Mouse (Mus musculus): ENCODE data around the gene Ifitm3. TPM values are rescaled to one million over a fixed set of nuclear protein-coding genes. Genes with fewer than 3 reads are reported as not detected.
"Not testable (repeated sequence)": the region's sequence is repeated elsewhere in the genome, so short reads cannot be mapped to it uniquely, and the experiment has no call there.

Gene Ifitm3
- polyA plus RNA-seq, 1 experiment from 2014 or later: 21.0 TPM

DNA sequence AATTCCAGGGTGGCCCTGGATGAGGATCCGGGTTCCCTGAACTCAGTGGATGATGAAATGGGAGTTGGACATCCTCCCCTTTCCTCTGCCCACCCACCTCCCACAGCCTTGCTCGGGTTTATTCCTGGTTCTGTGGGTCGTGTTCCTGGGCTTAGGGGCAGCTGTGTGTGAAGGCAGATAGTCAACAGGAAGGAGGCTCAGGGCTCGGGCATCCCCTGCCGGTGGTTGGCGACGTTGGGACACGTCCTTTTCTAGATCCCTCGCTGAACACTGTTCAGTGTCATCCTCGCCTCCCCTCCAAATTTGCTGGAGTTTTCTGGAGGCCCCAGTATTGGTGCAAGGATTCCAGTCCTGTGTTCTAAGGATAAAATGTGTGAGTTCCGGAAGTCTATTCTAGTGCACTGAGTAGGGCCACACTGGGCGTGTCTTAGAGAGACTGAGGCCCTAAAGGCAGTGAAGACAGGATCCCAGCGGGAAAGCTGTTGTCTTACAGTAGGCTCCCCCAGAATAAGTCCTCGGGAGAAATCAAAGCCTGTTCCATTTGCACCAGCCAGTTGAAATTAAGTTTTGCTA, 19.4 kb downstream of the Ifitm3 start:
- H3K27ac ChIP-seq (ENCODE audit: low read depth, low read length): no peak overlapping the region
- no peaks in the 10 kb centered on the region for H3K36me3 ChIP-seq (ENCODE audit: control insufficient read depth, insufficient read depth, low read length)
- H3K27me3 ChIP-seq (ENCODE audit: control insufficient read depth, insufficient read depth, low read length): no peaks in the 10 kb centered on the region
- no peak overlapping the region for H3K4me2 ChIP-seq (ENCODE audit: low read depth)
- DNase-seq (ENCODE audit: low spot score): no peak
- ATAC-seq (ENCODE audit: insufficient read depth, low FRiP score, low TSS enrichment): no peak
- no peaks in the 10 kb centered on the region; the same call in 1 of the 2 replicates for H3K4me1 ChIP-seq (ENCODE audit: control insufficient read depth, insufficient read depth, low read length)
- no peaks in the 10 kb centered on the region for H3K9me3 ChIP-seq (ENCODE audit: control insufficient read depth, low read length)
- 88% methylated on average over 14 of the region's 14 CpGs for WGBS
- H3K9ac ChIP-seq (ENCODE audit: low read length): no peak overlapping the region
- H3K4me3 ChIP-seq (ENCODE audit: low read depth, low read length): no peak overlapping the region

DNA sequence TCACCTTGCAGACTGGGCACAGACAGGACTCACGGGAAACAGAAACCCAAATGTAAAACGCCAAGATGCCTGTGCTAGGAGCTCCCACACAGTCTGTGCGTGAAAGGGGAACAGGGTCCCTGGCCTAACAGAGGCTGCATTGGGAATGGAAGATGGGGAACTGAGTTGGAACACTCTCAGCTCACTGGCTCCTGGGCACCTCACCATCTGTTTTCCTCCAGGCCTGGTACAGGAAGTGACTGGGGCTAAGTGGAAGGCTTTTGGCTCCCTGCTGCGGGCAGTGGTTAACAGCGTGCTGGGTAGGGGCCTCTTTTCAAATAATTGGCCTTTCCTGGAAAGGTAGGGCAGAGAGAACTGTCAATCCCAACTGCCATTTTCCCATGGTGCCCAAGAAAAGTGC, 19.9 kb downstream of the Ifitm3 start:
- WGBS: 62% methylated on average over 5 of the region's 5 CpGs
- H3K27ac ChIP-seq (ENCODE audit: low read depth, low read length): no peak overlapping the region
- ATAC-seq (ENCODE audit: insufficient read depth, low FRiP score, low TSS enrichment): no peak

DNA sequence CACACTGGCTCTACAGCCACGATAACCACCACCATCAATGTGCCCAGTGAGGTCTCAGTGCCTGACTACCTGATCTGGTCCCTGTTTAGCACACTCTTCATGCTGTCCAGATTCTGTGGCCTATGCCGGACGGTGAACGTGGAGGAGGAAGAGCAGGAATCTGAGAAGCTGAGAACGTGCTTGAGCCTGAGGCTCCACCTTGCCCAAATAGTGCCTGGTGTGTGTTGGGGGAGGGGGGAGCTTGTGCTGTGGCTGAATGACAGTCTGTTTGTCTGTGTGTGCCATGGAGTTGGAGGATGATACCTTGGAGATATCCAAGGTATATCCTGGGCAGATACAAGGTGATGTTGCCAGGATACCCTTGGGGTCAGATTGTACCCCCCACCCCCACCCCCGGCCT, 20.4 kb downstream of the Ifitm3 start:
- H3K4me3 ChIP-seq (ENCODE audit: low read depth, low read length): no peak overlapping the region
- H3K4me1 ChIP-seq (ENCODE audit: control insufficient read depth, insufficient read depth, low read length): no peaks in the 10 kb centered on the region; the same call in 1 of the 2 replicates
- WGBS: 77% methylated on average over 6 of the region's 6 CpGs
- no peaks in the 10 kb centered on the region for H3K9me3 ChIP-seq (ENCODE audit: control insufficient read depth, low read length)
- H3K27ac ChIP-seq (ENCODE audit: low read depth, low read length): no peak overlapping the region
- ATAC-seq (ENCODE audit: insufficient read depth, low FRiP score, low TSS enrichment) (no peak), DNase-seq (ENCODE audit: low spot score) (no peak)
- no peaks in the 10 kb centered on the region for H3K36me3 ChIP-seq (ENCODE audit: control insufficient read depth, insufficient read depth, low read length)
- H3K4me2 ChIP-seq (ENCODE audit: low read depth): no peak overlapping the region
- H3K27me3 ChIP-seq (ENCODE audit: control insufficient read depth, insufficient read depth, low read length): no peaks in the 10 kb centered on the region
- H3K9ac ChIP-seq (ENCODE audit: low read length): no peak overlapping the region

More for the DNA sequence above, 19.9 kb downstream of the Ifitm3 start:
- Histone ChIP-seq H3K9ac (ENCODE audit: low read length) (no peak overlapping the region), H3K4me1 (ENCODE audit: control insufficient read depth, insufficient read depth, low read length) (no peaks in the 10 kb centered on the region; the same call in 1 of the 2 replicates), H3K9me3 (ENCODE audit: control insufficient read depth, low read length) (no peaks in the 10 kb centered on the region), H3K27me3 (ENCODE audit: control insufficient read depth, insufficient read depth, low read length) (no peaks in the 10 kb centered on the region), H3K36me3 (ENCODE audit: control insufficient read depth, insufficient read depth, low read length) (no peaks in the 10 kb centered on the region), H3K4me3 (ENCODE audit: low read depth, low read length) (no peak overlapping the region), H3K4me2 (ENCODE audit: low read depth) (no peak overlapping the region)
- DNase-seq (ENCODE audit: low spot score): no peak

DNA sequence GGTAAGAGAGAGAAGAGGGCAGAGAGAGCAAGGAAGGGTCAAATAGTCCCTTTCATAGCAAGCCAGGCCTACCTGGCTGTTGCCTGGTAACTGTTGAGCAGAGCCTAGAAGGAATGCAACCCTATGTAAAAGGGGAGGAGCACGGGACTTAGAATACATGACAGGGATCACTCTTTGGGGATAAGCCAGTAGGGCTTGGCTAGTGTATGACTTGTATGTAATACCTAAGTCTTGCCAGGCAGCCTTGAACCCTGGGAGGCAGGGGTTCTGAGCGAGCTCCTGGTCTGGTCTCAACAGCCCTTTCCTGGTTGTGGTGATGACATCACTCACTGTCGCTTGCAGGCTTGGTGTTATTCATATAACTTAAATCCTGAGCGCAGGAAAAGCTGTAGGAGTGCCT, 21.5 kb downstream of the Ifitm3 start:
- no peak for DNase-seq (ENCODE audit: low spot score)
- 77% methylated on average over 4 of the region's 4 CpGs for WGBS
- no peak overlapping the region for H3K4me3 ChIP-seq (ENCODE audit: low read depth, low read length)
- no peaks in the 10 kb centered on the region for H3K9me3 ChIP-seq (ENCODE audit: control insufficient read depth, low read length)
- ATAC-seq (ENCODE audit: insufficient read depth, low FRiP score, low TSS enrichment): no peak
- H3K36me3 ChIP-seq (ENCODE audit: control insufficient read depth, insufficient read depth, low read length): no peaks in the 10 kb centered on the region
- no peaks in the 10 kb centered on the region for H3K27me3 ChIP-seq (ENCODE audit: control insufficient read depth, insufficient read depth, low read length)
- H3K4me1 ChIP-seq (ENCODE audit: control insufficient read depth, insufficient read depth, low read length): no peaks in the 10 kb centered on the region; the same call in 1 of the 2 replicates
- no peak overlapping the region for H3K9ac ChIP-seq (ENCODE audit: low read length)
- no peak overlapping the region for H3K4me2 ChIP-seq (ENCODE audit: low read depth)
- H3K27ac ChIP-seq (ENCODE audit: low read depth, low read length): no peak overlapping the region

DNA sequence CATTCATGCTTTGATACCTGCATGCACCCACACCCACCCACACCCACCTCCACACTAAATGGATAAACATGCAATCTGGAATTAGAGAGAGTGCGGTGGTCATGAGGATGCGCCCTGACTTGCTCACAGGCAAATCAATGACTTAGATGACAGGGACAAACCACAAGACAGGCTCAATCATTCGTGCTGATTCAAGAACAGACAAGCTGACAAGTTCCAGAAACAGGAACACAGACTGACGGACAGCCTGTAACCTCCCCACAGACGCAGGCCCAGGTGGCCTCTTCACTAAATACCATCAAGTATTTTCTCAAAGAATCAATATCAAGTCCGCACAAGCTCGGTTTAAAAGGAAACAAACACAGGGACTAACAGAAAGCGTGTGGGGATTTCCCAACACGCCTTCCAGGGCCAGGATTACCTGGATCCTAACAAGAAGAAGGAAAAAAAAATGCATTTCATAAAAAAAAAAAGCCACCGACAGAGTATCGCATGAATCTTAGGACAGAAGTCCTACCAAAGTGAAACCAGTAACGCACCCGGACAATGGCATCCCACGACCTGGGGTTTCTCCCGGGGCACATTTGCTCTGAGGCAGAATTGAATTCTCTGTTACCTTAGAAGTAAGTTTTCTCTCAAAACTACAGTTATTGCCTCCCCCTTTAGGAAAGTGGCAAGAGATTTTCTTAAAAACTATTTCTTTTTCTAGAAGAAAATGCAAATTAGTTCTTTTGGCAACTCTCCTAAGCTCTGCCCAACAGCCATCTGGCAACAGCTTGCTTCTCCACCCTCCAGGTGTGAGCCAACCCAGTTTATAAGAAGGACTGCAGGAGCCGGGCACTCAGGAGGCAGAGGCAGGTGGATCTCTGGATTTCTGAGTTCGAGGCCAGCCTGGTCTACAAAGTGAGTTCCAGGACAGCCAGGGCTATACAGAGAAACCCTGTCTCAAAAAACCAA, 23.1 kb downstream of the Ifitm3 start:
- Histone ChIP-seq H3K27me3 (ENCODE audit: control insufficient read depth, insufficient read depth, low read length) (no peaks in the 10 kb centered on the region), H3K27ac (ENCODE audit: low read depth, low read length) (no peak overlapping the region), H3K9me3 (ENCODE audit: control insufficient read depth, low read length) (no peaks in the 10 kb centered on the region), H3K9ac (ENCODE audit: low read length) (no peak overlapping the region), H3K36me3 (ENCODE audit: control insufficient read depth, insufficient read depth, low read length) (no peaks in the 10 kb centered on the region), H3K4me1 (ENCODE audit: control insufficient read depth, insufficient read depth, low read length) (no peaks in the 10 kb centered on the region; the same call in 1 of the 2 replicates), H3K4me2 (ENCODE audit: low read depth) (no peak overlapping the region), H3K4me3 (ENCODE audit: low read depth, low read length) (no peak overlapping the region)
- DNase-seq (ENCODE audit: low spot score): no peak
- no peak for ATAC-seq (ENCODE audit: insufficient read depth, low FRiP score, low TSS enrichment)
- 89% methylated on average over 17 of the region's 17 CpGs for WGBS

DNA sequence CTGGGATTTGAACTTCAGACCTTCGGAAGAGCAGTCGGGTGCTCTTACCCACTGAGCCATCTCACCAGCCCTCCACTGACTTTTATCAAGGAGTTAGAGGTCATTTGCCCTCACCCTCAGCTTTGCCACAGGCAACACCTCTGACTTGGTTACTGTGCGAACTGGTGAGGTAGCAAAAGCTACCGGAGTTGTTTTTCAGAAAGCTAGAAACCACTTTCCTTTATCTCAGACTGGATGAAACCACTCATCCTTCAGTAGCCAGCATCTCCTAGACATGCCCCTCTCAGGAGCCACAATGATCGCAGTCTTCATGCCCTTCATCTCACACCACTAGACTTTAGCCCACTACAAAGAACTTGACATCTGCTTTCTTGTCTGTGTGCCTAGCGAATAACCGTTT, 27.6 kb downstream of the Ifitm3 start:
- DNase-seq (ENCODE audit: low spot score): no peak
- no peak for ATAC-seq (ENCODE audit: insufficient read depth, low FRiP score, low TSS enrichment)
- H3K9ac ChIP-seq (ENCODE audit: low read length): no peak overlapping the region
- H3K4me1 ChIP-seq (ENCODE audit: control insufficient read depth, insufficient read depth, low read length): no peaks in the 10 kb centered on the region
- no peak overlapping the region for H3K4me2 ChIP-seq (ENCODE audit: low read depth)
- no peaks in the 10 kb centered on the region for H3K36me3 ChIP-seq (ENCODE audit: control insufficient read depth, insufficient read depth, low read length)
- no peak overlapping the region for H3K27ac ChIP-seq (ENCODE audit: low read depth, low read length)
- no peak overlapping the region for H3K4me3 ChIP-seq (ENCODE audit: low read depth, low read length)
- 94% methylated on average over 7 of the region's 7 CpGs for WGBS
- no peaks in the 10 kb centered on the region for H3K27me3 ChIP-seq (ENCODE audit: control insufficient read depth, insufficient read depth, low read length)
- H3K9me3 ChIP-seq (ENCODE audit: control insufficient read depth, low read length): no peaks in the 10 kb centered on the region

DNA sequence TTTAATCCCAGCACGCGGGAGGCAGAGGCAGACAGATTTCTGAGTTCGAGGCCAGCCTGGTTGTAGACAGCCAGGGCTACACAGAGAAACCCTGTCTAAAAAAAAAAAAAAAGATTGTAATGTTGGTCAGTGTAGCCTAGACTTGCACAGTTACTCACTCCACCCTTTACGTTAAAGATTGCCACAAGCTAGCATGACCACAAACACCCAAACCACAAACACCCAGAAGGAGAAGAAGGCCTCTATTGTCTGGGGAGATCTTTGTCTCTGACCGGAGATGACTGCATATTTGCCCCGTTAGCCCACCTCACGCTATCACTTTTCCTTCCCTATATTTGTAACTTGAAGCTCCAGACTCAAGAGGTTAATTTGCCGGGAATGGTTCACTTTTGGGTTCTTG, 28.9 kb downstream of the Ifitm3 start:
- Histone ChIP-seq H3K9ac (ENCODE audit: low read length) (no peak overlapping the region), H3K27me3 (ENCODE audit: control insufficient read depth, insufficient read depth, low read length) (no peaks in the 10 kb centered on the region), H3K9me3 (ENCODE audit: control insufficient read depth, low read length) (no peaks in the 10 kb centered on the region), H3K36me3 (ENCODE audit: control insufficient read depth, insufficient read depth, low read length) (no peaks in the 10 kb centered on the region), H3K4me3 (ENCODE audit: low read depth, low read length) (no peak overlapping the region), H3K4me1 (ENCODE audit: control insufficient read depth, insufficient read depth, low read length) (no peaks in the 10 kb centered on the region), H3K4me2 (ENCODE audit: low read depth) (no peak overlapping the region), H3K27ac (ENCODE audit: low read depth, low read length) (no peak overlapping the region)
- ATAC-seq (ENCODE audit: insufficient read depth, low FRiP score, low TSS enrichment) (no peak), DNase-seq (ENCODE audit: low spot score) (no peak)
- WGBS: 92% methylated on average over 8 of the region's 8 CpGs

DNA sequence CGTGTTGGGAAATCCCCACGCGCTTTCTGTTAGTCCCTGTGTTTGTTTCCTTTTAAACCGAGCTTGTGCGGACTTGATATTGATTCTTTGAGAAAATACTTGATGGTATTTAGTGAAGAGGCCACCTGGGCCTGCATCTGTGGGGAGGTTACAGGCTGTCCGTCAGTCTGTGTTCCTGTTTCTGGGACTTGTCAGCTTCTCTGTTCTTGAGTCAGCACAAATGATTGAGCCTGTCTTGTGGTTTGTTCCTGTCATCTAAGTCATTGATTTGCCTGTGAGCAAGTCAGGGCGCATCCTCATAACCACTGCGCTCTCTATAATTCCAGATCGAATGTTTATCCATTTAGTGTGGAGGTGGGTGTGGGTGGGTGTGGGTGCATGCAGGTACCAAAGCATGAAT, 33.9 kb downstream of the Ifitm3 start:
- H3K9me3 ChIP-seq (ENCODE audit: control insufficient read depth, low read length); H3K27ac ChIP-seq (ENCODE audit: low read depth, low read length); H3K4me2 ChIP-seq (ENCODE audit: low read depth); ATAC-seq (ENCODE audit: insufficient read depth, low FRiP score, low TSS enrichment); H3K4me3 ChIP-seq (ENCODE audit: low read depth, low read length); DNase-seq (ENCODE audit: low spot score); H3K9ac ChIP-seq (ENCODE audit: low read length); H3K36me3 ChIP-seq (ENCODE audit: control insufficient read depth, insufficient read depth, low read length); H3K27me3 ChIP-seq (ENCODE audit: control insufficient read depth, insufficient read depth, low read length); H3K4me1 ChIP-seq (ENCODE audit: control insufficient read depth, insufficient read depth, low read length): not testable (repeated sequence)
- WGBS: 91% methylated on average over 9 of the region's 9 CpGs

DNA sequence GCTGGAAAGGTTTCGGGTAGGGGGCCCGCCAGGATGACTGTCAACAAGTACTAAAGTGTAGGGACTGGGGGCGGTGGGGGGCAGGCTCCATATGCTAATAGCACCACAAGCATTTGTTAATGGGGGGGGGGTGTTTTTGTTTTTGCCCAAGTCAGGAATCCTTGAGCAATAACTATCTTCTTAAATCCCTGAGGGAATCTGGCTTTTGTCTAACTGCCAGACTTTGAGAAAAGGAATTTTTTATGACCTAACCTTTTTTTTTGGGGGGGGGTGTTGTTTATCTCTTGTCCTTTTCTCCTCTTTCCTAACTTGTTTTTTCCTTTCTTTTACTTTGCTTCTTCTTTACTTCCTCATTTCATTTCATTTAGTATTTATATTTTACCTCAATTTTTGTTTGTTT, 35.1 kb downstream of the Ifitm3 start:
- DNase-seq (ENCODE audit: low spot score) (no peak), ATAC-seq (ENCODE audit: insufficient read depth, low FRiP score, low TSS enrichment) (no peak)
- Histone ChIP-seq H3K4me1 (ENCODE audit: control insufficient read depth, insufficient read depth, low read length) (0 out of 2 replicates have a peak, but pooled peaks cover 2% of the 10 kb centered on the region), H3K4me3 (ENCODE audit: low read depth, low read length) (no peak overlapping the region), H3K36me3 (ENCODE audit: control insufficient read depth, insufficient read depth, low read length) (no peaks in the 10 kb centered on the region), H3K9me3 (ENCODE audit: control insufficient read depth, low read length) (no peaks in the 10 kb centered on the region), H3K4me2 (ENCODE audit: low read depth) (no peak overlapping the region), H3K27ac (ENCODE audit: low read depth, low read length) (no peak overlapping the region), H3K9ac (ENCODE audit: low read length) (no peak overlapping the region), H3K27me3 (ENCODE audit: control insufficient read depth, insufficient read depth, low read length) (no peaks in the 10 kb centered on the region)
- 22% methylated on average over 3 of the region's 3 CpGs for WGBS

Data from neural tube, embryonic 11.5 days (tissue).